Mouse (Mus musculus) Patski (cell line): ENCODE measurements at regions not wholly inside any gene's neighbourhood (a gene's known extent, or its start where the extent isn't known, plus 50 kb on each side); places are given as distances from the start of the nearest gene placed in this dataset.

ENCODE experiments used
- ATAC-seq: fragments of 100-300 bp; one replicate; pipeline ENCODE4 v1.8.0; 2021
- CTCF ChIA-PET: fragments of 350-600 bp; sonication (Branson Sonifier 250); formaldehyde crosslinking; loops from one replicate; lab custom pipeline; 2022; ENCODE audit warnings: inconsistent platforms; lab: Charles Lee
- POLR2A ChIA-PET: fragments of 350-600 bp; sonication (Branson Sonifier 250); formaldehyde crosslinking; loops from one replicate; lab custom pipeline; 2022; ENCODE audit warnings: antibody characterized with exemption, inconsistent platforms; lab: Charles Lee
- DNase-seq: peaks from one replicate; pipeline ENCODE4 v3.0.0-alpha.2; 2011; ENCODE audit warnings: low read depth, low spot score
- H3K27me3 ChIP-seq: fragments of 371-371 bp; one replicate; pipeline ENCODE4 v1.5.1; 2021
- CTCF ChIP-seq: fragments of 100-300 bp; IDR thresholded peaks from one replicate; pipeline ENCODE4 v1.5.1; 2021
- in situ Hi-C: fragments of 300-500 bp; cut with MboI; formaldehyde crosslinking; loops from 3 replicates; pipeline ENCODE4 v1.11.1; 2018; ENCODE audit warnings: low pct_unique_long_range_greater_than_20kb, mixed read lengths

DNA sequence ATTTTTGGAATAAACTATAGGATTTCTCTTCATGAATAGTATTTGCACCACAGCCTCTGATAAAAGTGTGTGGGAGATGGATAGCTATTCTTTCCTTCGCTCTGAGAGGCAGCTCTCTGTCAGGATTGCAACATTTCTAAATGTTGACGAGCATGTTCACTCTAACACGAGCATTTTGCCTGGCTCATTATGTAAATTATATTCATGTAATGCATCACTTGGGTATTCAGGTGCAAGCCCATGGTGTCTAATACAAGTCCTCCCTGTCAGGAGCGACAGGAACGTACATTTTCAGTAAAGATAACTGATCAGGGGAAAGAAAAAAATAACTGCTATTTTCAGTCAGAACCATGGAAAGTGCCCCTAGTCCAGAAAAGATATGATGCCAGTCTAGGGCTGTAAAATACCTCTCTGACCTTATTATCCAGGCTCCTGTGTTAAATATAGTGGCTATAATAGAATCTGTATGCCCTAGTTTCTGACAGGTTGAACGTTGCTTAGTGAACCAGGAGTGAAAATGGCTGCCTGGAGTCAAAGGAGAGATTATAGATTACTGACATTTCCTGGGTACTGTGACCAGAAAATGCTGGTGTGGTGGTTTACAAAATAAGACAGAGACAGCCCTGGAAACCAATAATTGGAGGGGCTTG is 523.6 kb downstream of the Meis1 start:
- ChIA-PET POLR2A (no interaction called here), CTCF (no interaction called here)
- no peak for TF ChIP-seq CTCF
- in situ Hi-C loops, result no loop called here
- no peaks in the 10 kb centered on the region for H3K27me3 ChIP-seq
- DNase-seq (no peak), ATAC-seq (no peak)

DNA sequence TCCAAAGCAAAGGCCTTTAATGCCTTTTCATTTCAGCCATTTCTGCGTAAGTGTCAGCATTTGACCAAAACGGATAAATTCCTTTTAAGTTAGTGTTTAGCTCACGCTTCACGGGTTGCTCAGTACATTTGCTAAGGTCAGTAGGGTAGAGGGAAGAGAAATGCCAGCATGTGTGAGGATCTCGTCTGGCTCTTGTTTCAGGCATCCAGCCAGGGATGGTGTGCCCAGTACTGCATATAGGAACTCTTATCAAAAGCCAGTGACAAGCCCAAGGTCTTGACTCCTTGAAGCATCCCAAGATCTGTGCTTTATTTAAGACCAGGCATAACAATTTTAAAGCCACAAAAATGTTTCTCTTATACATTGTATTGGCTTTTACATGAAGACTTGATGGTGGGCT is 524.8 kb downstream of the Meis1 start:
- ChIA-PET POLR2A (no interaction called here), CTCF (interaction anchor here (0.9 to 1.9 kb wide), 3 partner anchors 9 to 85 kb away, joined by 3 to 4 read pairs (median 4); no protein-coding TSS in a partner anchor)
- no peaks in the 10 kb centered on the region for H3K27me3 ChIP-seq
- no peak for TF ChIP-seq CTCF
- in situ Hi-C loops, result no loop called here
- no peak for DNase-seq
- ATAC-seq, result no peak

DNA sequence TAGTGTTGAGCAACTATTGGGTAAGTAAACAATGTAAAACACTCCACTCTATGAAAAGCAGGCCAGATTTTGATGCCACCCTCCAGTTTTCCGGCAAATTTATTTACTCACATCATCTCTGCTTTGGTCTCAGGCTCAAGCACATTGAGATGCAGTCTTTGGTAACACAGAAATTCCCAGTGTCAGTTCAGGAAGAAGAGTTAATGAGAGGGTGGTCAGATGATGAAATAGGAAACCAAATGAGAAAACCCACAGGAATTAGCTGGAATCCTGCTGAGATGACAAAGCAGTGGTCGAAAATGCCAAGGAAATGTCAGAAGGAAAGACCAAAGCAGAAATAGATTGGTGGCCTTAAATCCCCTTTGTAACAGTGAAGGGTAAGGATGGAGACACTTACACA is 525.7 kb downstream of the Meis1 start:
- ChIA-PET CTCF (interaction anchor here (1.9 kb wide), 1 partner anchor 10 kb away, joined by 4 read pairs; no protein-coding TSS in a partner anchor), POLR2A (no interaction called here)
- in situ Hi-C loops, result no loop called here

DNA sequence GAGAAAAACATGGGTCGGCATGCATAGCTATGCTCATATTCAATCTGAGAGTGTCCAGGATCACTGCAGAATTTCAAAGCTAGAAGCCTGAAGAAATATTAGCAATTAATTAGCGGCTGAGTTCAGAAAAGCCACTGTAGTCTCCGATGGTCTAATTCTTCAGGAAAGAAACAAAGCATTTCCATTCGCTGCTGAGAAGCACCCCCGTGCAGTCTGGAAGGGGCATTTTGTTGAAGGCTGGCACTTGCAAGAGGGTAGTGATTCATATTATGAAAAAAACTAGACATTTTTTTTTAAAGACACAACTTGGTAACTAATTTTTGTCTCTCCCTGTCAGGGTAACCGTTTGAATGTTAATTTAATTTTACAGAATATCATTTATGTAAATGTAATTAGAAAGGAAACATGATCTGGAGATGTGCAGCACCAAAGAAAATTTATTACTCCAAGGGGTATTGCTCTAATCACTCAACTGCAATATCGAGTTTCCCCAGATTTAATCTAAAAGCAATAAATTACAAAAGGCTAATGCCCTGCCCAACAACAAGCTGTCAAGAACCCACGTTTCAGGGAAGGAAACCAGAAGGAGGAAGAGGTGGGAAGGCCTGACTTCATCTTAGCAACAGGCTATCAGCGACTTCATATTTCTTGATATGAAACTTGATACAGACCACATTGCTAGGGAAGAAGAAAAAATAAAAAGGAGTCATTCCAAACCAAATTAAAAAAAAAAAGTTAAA is 529.1 kb downstream of the Meis1 start:
- POLR2A ChIA-PET, result no interaction called here
- ATAC-seq, result no peak
- DNase-seq, result no peak
- no peak for TF ChIP-seq CTCF
- in situ Hi-C loops, result no loop called here
- no peaks in the 10 kb centered on the region for H3K27me3 ChIP-seq
- CTCF ChIA-PET, result no interaction called here

More for the DNA sequence above, 525.7 kb downstream of the Meis1 start:
- DNase-seq, result peak; percentile 50
- peak; percentile 65 for ATAC-seq
- no peak for TF ChIP-seq CTCF
- no peaks in the 10 kb centered on the region for H3K27me3 ChIP-seq

DNA sequence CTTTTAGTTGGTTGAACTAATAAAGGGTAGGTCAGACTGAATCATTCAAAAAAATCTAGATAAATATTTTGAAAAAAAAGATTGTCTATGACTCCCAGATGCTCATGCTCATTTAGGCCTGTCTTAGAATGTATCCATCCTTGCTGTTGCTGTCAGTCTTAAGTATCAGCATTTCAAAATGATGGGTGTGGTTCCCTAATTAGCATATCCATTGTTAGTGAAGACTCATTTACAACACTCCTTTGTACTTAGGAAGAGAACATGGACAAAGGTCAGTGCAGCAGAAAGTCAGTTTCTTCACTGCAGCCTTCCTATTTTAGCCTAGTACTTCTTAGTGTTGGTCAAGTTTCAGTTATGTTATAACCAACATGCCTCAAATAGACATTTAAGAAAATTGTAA is 525.2 kb upstream of the Etaa1 start:
- ATAC-seq (no peak), DNase-seq (no peak)
- CTCF ChIA-PET, result no interaction called here
- POLR2A ChIA-PET, result no interaction called here
- no peak for TF ChIP-seq CTCF
- no peaks in the 10 kb centered on the region for H3K27me3 ChIP-seq
- in situ Hi-C loops, result no loop called here

- in situ Hi-C loops, result no loop called here
- ATAC-seq (no peak), DNase-seq (no peak)
- TF ChIP-seq CTCF, result no peak
- no peaks in the 10 kb centered on the region for H3K27me3 ChIP-seq
- ChIA-PET POLR2A (no interaction called here), CTCF (no interaction called here)
Observed at GRCm38 (mm10) chr11:18451271-18451670, 497.6 kb upstream of the Etaa1 start.

DNA sequence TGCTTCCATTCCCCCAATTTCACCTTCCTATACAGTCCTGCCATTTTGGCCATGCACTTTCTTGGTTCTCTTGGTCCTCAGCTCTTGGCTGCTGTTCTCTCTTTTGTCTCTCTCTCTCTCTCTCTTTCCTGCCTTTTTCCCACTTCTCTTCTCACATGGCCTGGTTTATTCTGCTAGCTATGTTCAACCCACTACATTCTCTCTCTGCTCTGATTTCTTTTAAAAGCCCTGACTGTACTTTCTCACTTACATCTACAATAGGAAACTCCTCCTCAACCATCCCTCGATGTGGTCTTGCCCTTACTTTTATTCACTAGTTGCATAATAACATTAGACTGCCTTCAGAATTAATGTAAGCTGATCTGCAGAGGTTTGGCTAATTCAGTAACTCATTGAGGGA is 495.2 kb upstream of the Etaa1 start:
- DNase-seq (no peak), ATAC-seq (no peak)
- CTCF ChIA-PET, result interaction anchor here (1.2 kb wide), 1 partner anchor 10 kb away, joined by 3 read pairs; no protein-coding TSS in a partner anchor
- H3K27me3 ChIP-seq, result no peaks in the 10 kb centered on the region
- in situ Hi-C loops, result no loop called here
- no peak for TF ChIP-seq CTCF
- POLR2A ChIA-PET, result no interaction called here

DNA sequence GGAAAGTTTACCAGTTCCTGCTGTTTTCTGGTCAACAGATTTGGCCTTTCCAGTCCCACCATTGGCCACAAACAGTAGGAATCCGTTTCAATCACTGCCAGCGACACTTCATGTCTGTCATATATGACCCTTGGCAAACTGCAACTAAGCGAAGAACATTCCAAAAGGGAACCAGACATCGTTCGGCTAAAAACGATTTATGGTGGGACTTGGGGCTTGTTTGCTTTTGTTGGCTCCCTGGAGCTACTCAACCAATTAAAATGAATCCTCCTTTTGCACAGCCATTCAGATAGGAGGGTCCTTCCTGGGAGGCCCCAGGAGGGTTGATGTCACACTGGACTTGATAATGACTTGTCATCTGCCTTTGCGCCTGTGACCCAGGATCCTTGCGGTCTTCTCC is 490.9 kb upstream of the Etaa1 start:
- no peak for TF ChIP-seq CTCF
- DNase-seq (no peak), ATAC-seq (no peak)
- CTCF ChIA-PET, result no interaction called here
- in situ Hi-C loops, result no loop called here
- H3K27me3 ChIP-seq, result no peaks in the 10 kb centered on the region
- POLR2A ChIA-PET, result no interaction called here

DNA sequence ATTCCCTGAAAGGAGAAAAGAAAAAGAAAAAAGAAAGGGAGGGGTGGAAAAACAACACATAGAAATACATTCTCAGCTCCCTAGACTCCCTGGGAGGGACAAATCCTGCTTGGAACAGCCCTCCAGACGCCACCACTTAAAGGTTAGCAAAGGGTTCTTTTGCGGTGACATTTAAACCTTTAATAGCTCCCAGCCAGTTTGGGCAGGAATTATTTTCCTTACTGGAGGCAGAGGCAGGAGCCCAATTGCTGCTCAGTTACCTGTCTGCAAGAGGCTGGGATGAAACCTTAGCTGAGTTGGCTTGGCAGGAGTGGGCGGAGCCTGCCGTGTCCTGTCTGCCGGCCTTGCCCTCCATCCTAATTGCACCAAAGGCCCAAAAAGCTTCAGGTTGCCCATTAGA is 490.4 kb upstream of the Etaa1 start:
- TF ChIP-seq CTCF, result no peak
- no peaks in the 10 kb centered on the region for H3K27me3 ChIP-seq
- POLR2A ChIA-PET, result interaction anchor here (0.5 kb wide), 1 partner anchor 111 kb away, joined by 3 read pairs; no protein-coding TSS in a partner anchor
- no peak for ATAC-seq
- in situ Hi-C loops, result no loop called here
- DNase-seq, result no peak
- CTCF ChIA-PET, result no interaction called here

- no peaks in the 10 kb centered on the region for H3K27me3 ChIP-seq
Observed at GRCm38 (mm10) chr11:18443156-18443555, 489.5 kb upstream of the Etaa1 start.

More at GRCm38 (mm10) chr11:18443156-18443555, 489.5 kb upstream of the Etaa1 start:
- TF ChIP-seq CTCF, result no peak
- ChIA-PET POLR2A (no interaction called here), CTCF (no interaction called here)
- no peak for DNase-seq
- no peak for ATAC-seq
- in situ Hi-C loops, result no loop called here
